Mouse (Mus musculus): ENCODE measurements at regions not wholly inside any gene's neighbourhood (a gene's known extent, or its start where the extent isn't known, plus 50 kb on each side); places are given as distances from the start of the nearest gene placed in this dataset.
A peak's percentile ranks its signal among the peaks of the same experiment; 100 is the strongest.

DNA sequence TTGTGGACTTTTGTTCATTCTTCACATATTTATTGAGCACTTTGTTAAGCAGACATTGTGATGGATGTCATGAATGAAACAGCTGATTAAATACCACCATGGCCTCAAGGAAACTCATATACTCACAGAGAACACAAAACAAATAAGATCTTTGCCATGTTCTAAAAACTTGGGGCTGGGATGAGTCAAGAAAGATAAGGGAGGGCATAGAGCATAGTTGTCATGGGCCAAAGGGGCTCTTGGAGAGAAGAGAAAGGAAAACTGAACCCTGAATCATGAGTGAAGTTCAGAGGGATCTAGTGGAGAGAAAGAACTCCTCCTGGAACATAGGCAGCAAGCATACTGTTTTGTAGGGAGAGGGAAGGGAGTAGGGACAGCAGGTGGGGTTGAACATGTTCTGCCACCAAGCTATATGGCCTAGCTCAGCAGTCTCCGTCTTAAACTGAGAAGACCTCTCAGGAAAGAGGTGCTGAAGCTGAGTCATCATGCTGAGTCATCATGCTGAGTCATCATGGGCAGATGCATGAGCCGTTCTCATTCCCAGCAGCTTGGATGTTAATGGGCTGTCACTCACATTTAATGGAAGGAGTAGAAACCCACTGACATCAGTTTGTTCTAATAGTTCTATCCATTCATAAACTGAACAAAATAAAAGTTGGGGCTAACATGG, 69.6 kb downstream of the Cetn3 start:
- no peaks in the 10 kb centered on the region for H3K4me1 ChIP-seq (ENCODE audit: control insufficient read depth, insufficient read depth, low read length)
- no peaks in the 10 kb centered on the region for H3K9me3 ChIP-seq (ENCODE audit: control insufficient read depth, low read length)
- H3K4me2 ChIP-seq (ENCODE audit: low read depth, low read length): no peak overlapping the region
- no peak overlapping the region for H3K4me3 ChIP-seq (ENCODE audit: low read depth, low read length)
- no peak for DNase-seq (ENCODE audit: low spot score)
- no peak overlapping the region for H3K9ac ChIP-seq (ENCODE audit: low read depth, low read length)
- no peaks in the 10 kb centered on the region for H3K27me3 ChIP-seq (replicated peaks; ENCODE audit: control insufficient read depth, insufficient read depth, low read length)
- H3K36me3 ChIP-seq (ENCODE audit: control insufficient read depth, insufficient read depth, low read length): no peaks in the 10 kb centered on the region
- no peak for ATAC-seq (ENCODE audit: low read depth)
- 63% methylated on average over 2 of the region's 2 CpGs for WGBS
- H3K27ac ChIP-seq (replicated peaks; ENCODE audit: low read depth, low read length): no peak overlapping the region

DNA sequence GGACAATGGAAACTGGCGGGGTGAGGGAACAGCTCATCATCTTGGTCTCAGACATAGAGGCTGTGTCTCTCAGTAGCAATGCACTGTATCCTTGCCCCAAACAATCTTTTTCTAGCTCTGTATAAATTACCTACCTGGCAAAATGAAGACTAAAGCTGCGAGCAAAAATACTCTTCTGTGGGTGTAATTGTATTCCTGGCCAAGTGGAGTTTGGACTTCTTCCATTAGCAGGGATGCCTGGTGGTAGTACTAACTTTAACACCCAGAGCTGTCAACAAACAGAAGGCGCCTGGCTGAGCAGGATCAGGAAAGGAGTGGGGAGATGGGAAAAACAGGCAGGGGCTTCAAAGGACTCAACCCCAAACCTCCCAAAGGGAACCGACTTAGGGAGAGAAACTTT, 73.2 kb downstream of the Cetn3 start:
- Histone ChIP-seq H3K9me3 (ENCODE audit: control insufficient read depth, low read length) (no peaks in the 10 kb centered on the region), H3K27ac (replicated peaks; ENCODE audit: low read depth, low read length) (no peak overlapping the region), H3K4me3 (ENCODE audit: low read depth, low read length) (no peak overlapping the region), H3K4me2 (ENCODE audit: low read depth, low read length) (no peak overlapping the region), H3K4me1 (ENCODE audit: control insufficient read depth, insufficient read depth, low read length) (no peaks in the 10 kb centered on the region), H3K27me3 (replicated peaks; ENCODE audit: control insufficient read depth, insufficient read depth, low read length) (no peaks in the 10 kb centered on the region), H3K36me3 (ENCODE audit: control insufficient read depth, insufficient read depth, low read length) (no peaks in the 10 kb centered on the region), H3K9ac (ENCODE audit: low read depth, low read length) (no peak overlapping the region)
- WGBS: 60% methylated on average over 4 of the region's 4 CpGs
- no peak for DNase-seq (ENCODE audit: low spot score)
- no peak for ATAC-seq (ENCODE audit: low read depth)

DNA sequence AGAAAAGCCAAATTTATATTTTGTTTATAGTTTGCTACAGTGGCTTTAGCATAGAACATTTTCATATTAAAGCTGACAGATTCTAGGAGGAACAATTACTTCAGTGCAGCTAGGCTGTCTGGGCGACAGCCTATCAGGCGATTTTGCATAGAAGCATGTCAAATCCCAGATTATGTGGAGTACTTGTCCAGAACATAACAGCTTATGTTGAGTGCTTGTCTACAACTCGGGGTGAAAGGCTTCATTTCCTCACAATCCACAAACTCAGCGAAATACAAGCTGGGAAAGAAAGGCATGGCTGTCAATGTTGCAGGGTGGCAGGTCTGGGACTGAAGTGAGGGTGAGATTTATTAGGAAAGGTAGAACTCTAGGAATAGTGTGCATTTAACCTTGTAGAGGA, 77.8 kb downstream of the Cetn3 start:
- DNase-seq (ENCODE audit: low spot score): no peak
- no peak for ATAC-seq (ENCODE audit: low read depth)
- Histone ChIP-seq H3K4me3 (ENCODE audit: low read depth, low read length) (no peak overlapping the region), H3K36me3 (ENCODE audit: control insufficient read depth, insufficient read depth, low read length) (no peaks in the 10 kb centered on the region), H3K27ac (replicated peaks; ENCODE audit: low read depth, low read length) (no peak overlapping the region), H3K4me2 (ENCODE audit: low read depth, low read length) (no peak overlapping the region), H3K4me1 (ENCODE audit: control insufficient read depth, insufficient read depth, low read length) (no peaks in the 10 kb centered on the region), H3K9ac (ENCODE audit: low read depth, low read length) (no peak overlapping the region), H3K9me3 (ENCODE audit: control insufficient read depth, low read length) (no peaks in the 10 kb centered on the region), H3K27me3 (replicated peaks; ENCODE audit: control insufficient read depth, insufficient read depth, low read length) (no peaks in the 10 kb centered on the region)
- WGBS: 79% methylated on average over 4 of the region's 4 CpGs

DNA sequence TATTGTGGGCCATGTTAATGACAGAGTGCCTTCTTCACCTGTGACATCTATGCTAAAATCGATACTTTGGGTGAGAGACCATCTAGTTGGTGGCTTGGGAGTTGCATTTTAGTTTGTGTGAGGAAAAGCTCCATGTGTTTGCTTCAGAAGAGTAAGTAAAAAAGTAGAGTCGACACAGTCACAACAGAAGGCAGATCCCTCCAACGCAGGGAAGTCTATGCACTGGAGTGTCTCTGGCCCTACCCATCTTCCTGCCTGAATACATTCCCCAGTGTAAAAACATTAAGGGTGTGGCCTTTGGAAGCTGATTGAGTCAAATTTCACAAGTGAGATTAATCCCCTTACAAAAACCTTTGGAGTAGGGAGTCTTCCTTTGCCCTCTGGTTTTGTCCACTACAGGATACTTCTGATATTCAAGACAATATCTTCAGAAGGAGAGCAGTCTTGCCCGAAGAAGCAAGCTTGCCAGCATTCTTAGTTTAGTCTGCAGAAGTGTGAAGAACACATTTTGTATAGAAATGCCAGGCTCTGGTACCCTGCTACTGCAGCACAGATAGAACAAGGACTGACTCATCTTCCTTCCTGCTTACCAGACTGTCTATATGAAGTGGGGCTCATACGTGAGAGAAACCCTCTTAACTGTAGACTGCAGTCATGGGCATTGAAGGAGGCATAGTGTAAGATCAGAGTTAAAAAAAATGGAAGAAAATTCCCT, 79.2 kb downstream of the Cetn3 start:
- H3K9me3 ChIP-seq (ENCODE audit: control insufficient read depth, low read length): no peaks in the 10 kb centered on the region
- no peak overlapping the region for H3K9ac ChIP-seq (ENCODE audit: low read depth, low read length)
- no peak overlapping the region for H3K27ac ChIP-seq (replicated peaks; ENCODE audit: low read depth, low read length)
- ATAC-seq (ENCODE audit: low read depth): no peak
- no peaks in the 10 kb centered on the region for H3K4me1 ChIP-seq (ENCODE audit: control insufficient read depth, insufficient read depth, low read length)
- no peaks in the 10 kb centered on the region for H3K27me3 ChIP-seq (replicated peaks; ENCODE audit: control insufficient read depth, insufficient read depth, low read length)
- DNase-seq (ENCODE audit: low spot score): no peak
- H3K36me3 ChIP-seq (ENCODE audit: control insufficient read depth, insufficient read depth, low read length): no peaks in the 10 kb centered on the region
- no peak overlapping the region for H3K4me3 ChIP-seq (ENCODE audit: low read depth, low read length)
- WGBS: 82% methylated on average over 5 of the region's 5 CpGs
- H3K4me2 ChIP-seq (ENCODE audit: low read depth, low read length): no peak overlapping the region

GRCm38 (mm10) chr13:81871226-81871625, 88.3 kb downstream of the Cetn3 start:
- DNase-seq (ENCODE audit: low spot score) (no peak), ATAC-seq (ENCODE audit: low read depth) (no peak)
- no peaks in the 10 kb centered on the region for H3K4me1 ChIP-seq (ENCODE audit: control insufficient read depth, insufficient read depth, low read length)
- no peak overlapping the region for H3K4me2 ChIP-seq (ENCODE audit: low read depth, low read length)
- no peak overlapping the region for H3K9ac ChIP-seq (ENCODE audit: low read depth, low read length)
- H3K36me3 ChIP-seq (ENCODE audit: control insufficient read depth, insufficient read depth, low read length): no peaks in the 10 kb centered on the region
- no peaks in the 10 kb centered on the region for H3K9me3 ChIP-seq (ENCODE audit: control insufficient read depth, low read length)
- H3K27me3 ChIP-seq (replicated peaks; ENCODE audit: control insufficient read depth, insufficient read depth, low read length): no peaks in the 10 kb centered on the region
- 75% methylated on average over 9 of the region's 9 CpGs for WGBS
- H3K4me3 ChIP-seq (ENCODE audit: low read depth, low read length): no peak overlapping the region
- H3K27ac ChIP-seq (replicated peaks; ENCODE audit: low read depth, low read length): no peak overlapping the region

GRCm38 (mm10) chr13:81885879-81886278, 103.0 kb downstream of the Cetn3 start:
- DNase-seq (ENCODE audit: low spot score) (peak; percentile 12), ATAC-seq (ENCODE audit: low read depth) (no peak)
- H3K4me1 ChIP-seq (ENCODE audit: control insufficient read depth, insufficient read depth, low read length): no peaks in the 10 kb centered on the region
- no peaks in the 10 kb centered on the region for H3K36me3 ChIP-seq (ENCODE audit: control insufficient read depth, insufficient read depth, low read length)
- no peak overlapping the region for H3K27ac ChIP-seq (replicated peaks; ENCODE audit: low read depth, low read length)
- WGBS: 59% methylated on average over 6 of the region's 6 CpGs
- H3K4me3 ChIP-seq (ENCODE audit: low read depth, low read length): no peak overlapping the region
- H3K9me3 ChIP-seq (ENCODE audit: control insufficient read depth, low read length): no peaks in the 10 kb centered on the region
- H3K9ac ChIP-seq (ENCODE audit: low read depth, low read length): no peak overlapping the region
- no peak overlapping the region for H3K4me2 ChIP-seq (ENCODE audit: low read depth, low read length)
- no peaks in the 10 kb centered on the region for H3K27me3 ChIP-seq (replicated peaks; ENCODE audit: control insufficient read depth, insufficient read depth, low read length)

DNA sequence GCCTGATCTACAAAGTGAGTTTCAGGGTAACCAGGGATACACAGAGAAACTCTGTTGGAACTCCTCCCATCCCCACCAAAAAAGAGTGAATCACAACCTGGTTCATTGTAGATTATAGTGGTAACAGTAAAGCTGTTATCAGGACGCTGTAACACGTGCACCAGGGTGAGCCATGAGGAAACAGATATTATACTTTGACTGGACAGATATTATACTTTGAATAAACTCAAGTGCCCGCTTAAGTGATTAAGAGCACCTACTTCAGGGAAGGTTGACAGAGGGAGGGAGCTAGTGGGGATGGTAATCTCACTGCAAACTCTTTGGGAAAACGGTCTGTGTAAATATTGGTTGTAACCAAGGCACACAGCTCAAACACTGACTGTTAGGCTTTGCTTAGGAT, 147.4 kb downstream of the Cetn3 start:
- ATAC-seq (ENCODE audit: low read depth) (no peak), DNase-seq (ENCODE audit: low spot score) (no peak)
- H3K9me3 ChIP-seq (ENCODE audit: control insufficient read depth, low read length): no peaks in the 10 kb centered on the region
- no peaks in the 10 kb centered on the region for H3K36me3 ChIP-seq (ENCODE audit: control insufficient read depth, insufficient read depth, low read length)
- no peak overlapping the region for H3K9ac ChIP-seq (ENCODE audit: low read depth, low read length)
- no peak overlapping the region for H3K27ac ChIP-seq (replicated peaks; ENCODE audit: low read depth, low read length)
- H3K4me1 ChIP-seq (ENCODE audit: control insufficient read depth, insufficient read depth, low read length): no peaks in the 10 kb centered on the region
- H3K4me3 ChIP-seq (ENCODE audit: low read depth, low read length): no peak overlapping the region
- 83% methylated on average over 4 of the region's 4 CpGs for whole genome bisulfite sequencing
- H3K27me3 ChIP-seq (replicated peaks; ENCODE audit: control insufficient read depth, insufficient read depth, low read length): no peaks in the 10 kb centered on the region
- no peak overlapping the region for H3K4me2 ChIP-seq (ENCODE audit: low read depth, low read length)

GRCm38 (mm10) chr13:81931199-81931598, 148.3 kb downstream of the Cetn3 start:
- H3K4me2 ChIP-seq (ENCODE audit: low read depth, low read length): no peak overlapping the region
- WGBS: 88% methylated on average over 2 of the region's 2 CpGs

GRCm38 (mm10) chr13:81937061-81937460, 154.2 kb downstream of the Cetn3 start:
- no peaks in the 10 kb centered on the region for H3K36me3 ChIP-seq (ENCODE audit: control insufficient read depth, insufficient read depth, low read length)
- no peak overlapping the region for H3K9ac ChIP-seq (ENCODE audit: low read depth, low read length)
- no peak overlapping the region for H3K4me2 ChIP-seq (ENCODE audit: low read depth, low read length)
- ATAC-seq (ENCODE audit: low read depth): no peak
- no peaks in the 10 kb centered on the region for H3K27me3 ChIP-seq (replicated peaks; ENCODE audit: control insufficient read depth, insufficient read depth, low read length)
- H3K27ac ChIP-seq (replicated peaks; ENCODE audit: low read depth, low read length): no peak overlapping the region
- H3K9me3 ChIP-seq (ENCODE audit: control insufficient read depth, low read length): no peaks in the 10 kb centered on the region
- H3K4me1 ChIP-seq (ENCODE audit: control insufficient read depth, insufficient read depth, low read length): no peaks in the 10 kb centered on the region; the same call in 1 of the 2 replicates
- no peak overlapping the region for H3K4me3 ChIP-seq (ENCODE audit: low read depth, low read length)
- WGBS: 71% methylated on average over 3 of the region's 3 CpGs
- no peak for DNase-seq (ENCODE audit: low spot score)

More at GRCm38 (mm10) chr13:81931199-81931598, 148.3 kb downstream of the Cetn3 start:
- H3K4me1 ChIP-seq (ENCODE audit: control insufficient read depth, insufficient read depth, low read length): no peaks in the 10 kb centered on the region
- H3K9ac ChIP-seq (ENCODE audit: low read depth, low read length): no peak overlapping the region
- H3K4me3 ChIP-seq (ENCODE audit: low read depth, low read length): no peak overlapping the region
- DNase-seq (ENCODE audit: low spot score) (no peak), ATAC-seq (ENCODE audit: low read depth) (no peak)
- H3K36me3 ChIP-seq (ENCODE audit: control insufficient read depth, insufficient read depth, low read length): no peaks in the 10 kb centered on the region
- no peak overlapping the region for H3K27ac ChIP-seq (replicated peaks; ENCODE audit: low read depth, low read length)
- no peaks in the 10 kb centered on the region for H3K27me3 ChIP-seq (replicated peaks; ENCODE audit: control insufficient read depth, insufficient read depth, low read length)
- H3K9me3 ChIP-seq (ENCODE audit: control insufficient read depth, low read length): no peaks in the 10 kb centered on the region
